Mouse (Mus musculus) T-helper 17 cell (primary cell): Measurements from ENCODE around the gene Gm10999.
"Not testable (repeated sequence)": the region's sequence is repeated elsewhere in the genome, so short reads cannot be mapped to it uniquely, and the experiment has no call there.

ENCODE experiments used
- in situ Hi-C, 2 experiments: fragments of 300-600 bp; cut with MboI, MseI; formaldehyde crosslinking; loops; 1 replicate in 1 of 2; 2 replicates in 1 of 2; pipeline ENCODE4 v1.15.1; 2025; ENCODE audit warnings: high pct_unique_total_duplicates in 2 of 2

Gene Gm10999

DNA sequence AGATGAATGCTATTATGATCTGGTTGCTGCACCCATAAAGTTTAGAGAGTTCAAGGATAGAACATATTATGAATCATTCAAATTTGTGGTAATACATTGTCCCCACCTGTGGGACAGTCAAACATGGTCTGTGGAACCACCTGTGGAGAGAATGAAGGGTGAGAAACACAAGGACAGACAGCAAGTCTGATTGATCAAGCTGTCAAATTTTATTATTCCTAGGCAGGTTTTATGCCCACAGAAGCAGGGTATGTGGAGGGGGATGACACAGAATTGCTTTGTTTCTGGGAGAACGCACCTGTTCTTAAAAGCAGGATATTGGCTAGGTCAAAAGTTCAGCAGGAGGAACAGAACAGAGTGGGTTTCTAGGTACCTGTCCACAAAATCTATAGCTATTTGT is at the start of gene Gm10999:
Gene Gm10999 (minus strand): TSS at position 101 of the 400 bp plus-strand sequence.
- in situ Hi-C loops = loop anchor here in 1 of 2 experiments (5.0 kb wide), 1 partner anchor 44 kb away; no protein-coding TSS in a partner anchor

DNA sequence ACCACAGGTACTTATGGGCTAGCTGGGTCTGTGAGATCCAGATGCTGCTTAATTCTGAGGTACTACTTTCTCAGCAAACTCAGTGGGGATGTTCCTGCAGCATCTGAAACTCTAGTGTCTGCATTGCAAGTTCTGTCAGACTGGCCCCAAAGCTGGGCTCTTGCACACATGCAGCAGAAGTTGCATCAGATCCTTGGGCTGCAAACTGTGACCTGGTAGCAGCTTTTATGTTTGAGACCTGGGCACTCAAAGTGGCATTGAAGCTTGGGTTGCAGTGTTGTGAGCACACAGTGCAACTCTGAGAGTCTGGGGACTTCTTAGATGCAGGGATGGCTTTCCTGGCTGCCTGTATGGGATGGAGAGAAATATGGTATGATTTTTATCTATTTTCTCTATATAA is 2.0 kb upstream of the Gm10999 start:
- in situ Hi-C loops = loop anchor here in 1 of 2 experiments (5.0 kb wide), 1 partner anchor 46 kb away; no protein-coding TSS in a partner anchor

DNA sequence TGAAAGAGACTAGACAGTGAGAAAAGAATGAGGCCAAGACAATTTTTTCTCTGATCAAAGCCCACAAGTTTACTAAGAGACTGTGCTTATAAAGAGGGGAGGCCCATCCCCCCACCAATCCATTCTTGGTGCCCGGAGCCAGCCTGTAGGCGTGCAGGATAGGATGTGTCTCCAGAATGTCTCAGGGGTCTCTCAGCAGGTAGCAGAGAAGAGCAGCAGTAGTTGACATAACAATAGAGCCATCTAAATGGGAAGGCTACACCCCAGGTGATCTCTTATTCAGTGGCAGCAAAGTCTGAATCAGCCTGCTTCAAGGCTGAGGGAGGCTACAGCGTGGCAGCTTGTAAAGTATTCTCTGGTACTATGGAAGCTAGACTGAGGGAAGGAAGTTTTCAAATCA is 15.7 kb downstream of the Gm10999 start:
- in situ Hi-C loops = not testable (repeated sequence)
